Mouse (Mus musculus) embryonic facial prominence, embryonic 15.5 days (tissue): Measurements from ENCODE around the gene Slc2a3. TPM values are rescaled to one million over a fixed set of nuclear protein-coding genes. Genes with fewer than 3 reads are reported as not detected.

ENCODE experiments used
- ATAC-seq: fragments of 200-750 bp; cut with Nextera tagmentation; 2 replicates; pipeline ENCODE4 v1.8.0; 2017; ENCODE audit warnings: low read depth, moderate TSS enrichment; ENCODE audit not compliant: insufficient number of reproducible peaks, low FRiP score, low TSS enrichment
- H3K27ac ChIP-seq: fragments of 300-500 bp; sonication (generic); replicated peaks from 2 replicates; pipeline ENCODE4 v1.5.1; 2015; ENCODE audit warnings: mild to moderate bottlenecking, inconsistent platforms
- H3K27me3 ChIP-seq: fragments of 300-500 bp; sonication (generic); 2 replicates; pipeline ENCODE4 v1.6.1; 2015; ENCODE audit warnings: inconsistent platforms
- H3K36me3 ChIP-seq: fragments of 300-500 bp; sonication (generic); 2 replicates; pipeline ENCODE4 v1.6.1; 2015; ENCODE audit warnings: mild to moderate bottlenecking, inconsistent platforms
- H3K4me1 ChIP-seq: fragments of 300-500 bp; sonication (generic); 2 replicates; pipeline ENCODE4 v1.6.1; 2015; ENCODE audit warnings: inconsistent platforms
- H3K4me2 ChIP-seq: fragments of 300-500 bp; sonication (generic); replicated peaks from 2 replicates; pipeline ENCODE4 v1.6.1; 2015; ENCODE audit warnings: mild to moderate bottlenecking, inconsistent platforms
- H3K4me3 ChIP-seq: fragments of 300-500 bp; sonication (generic); replicated peaks from 2 replicates; pipeline ENCODE4 v1.5.1; 2015; ENCODE audit warnings: mild to moderate bottlenecking, inconsistent platforms
- H3K9ac ChIP-seq: fragments of 300-500 bp; sonication (generic); 2 replicates; pipeline ENCODE4 v1.6.1; 2015; ENCODE audit warnings: inconsistent platforms
- H3K9me3 ChIP-seq: fragments of 300-500 bp; sonication (generic); replicated peaks from 2 replicates; pipeline ENCODE4 v1.6.1; 2016; ENCODE audit warnings: inconsistent platforms
- WGBS: fragments of 180-500 bp; shearing (Covaris S2); methylation state at CpG from one replicate; pipeline ENCODE4 v1.1.7; 2015; 5-methylcytosine and 5-hydroxymethylcytosine counted together
- polyA plus RNA-seq: library from polyadenylated mRNA; unstranded; fragments of >200 nt; fragmentation: Nextera tagmentation; extraction: Ambion mirVana; gene quantifications from 2 replicates; pipeline ENCODE4 v1.2.1, GENCODE M21; 2015

Gene Slc2a3
- polyA plus RNA-seq, 1 experiment from 2014 or later: 40.2 TPM

- no peak overlapping the region for H3K4me3 ChIP-seq
- H3K27ac ChIP-seq: no peak overlapping the region
- WGBS: 31% methylated on average over 5 of the region's 5 CpGs
- H3K36me3 ChIP-seq: no peaks in the 10 kb centered on the region
- H3K4me1 ChIP-seq: peaks cover 15% of the 10 kb centered on the region
- no peak overlapping the region for H3K9ac ChIP-seq
- H3K4me2 ChIP-seq: no peak overlapping the region
- peaks cover 12% of the 10 kb centered on the region; the same call in 1 of the 2 replicates for H3K27me3 ChIP-seq
- ATAC-seq: no peak
- no peaks in the 10 kb centered on the region for H3K9me3 ChIP-seq
Observed at GRCm38 (mm10) chr6:122804418-122804817, 3.0 kb upstream of the Slc2a3 start.

GRCm38 (mm10) chr6:122801801-122802514 is 518 bp upstream of the Slc2a3 start:
- Histone ChIP-seq H3K4me3 (peak overlapping the region; percentile 58), H3K9me3 (no peaks in the 10 kb centered on the region), H3K27ac (0 out of 2 replicates have a peak overlapping the region, but pooled peaks have one; percentile 28), H3K36me3 (no peaks in the 10 kb centered on the region), H3K4me2 (peak overlapping the region; percentile 98), H3K27me3 (peaks cover 12% of the 10 kb centered on the region; the same call in 1 of the 2 replicates), H3K4me1 (peaks cover 15% of the 10 kb centered on the region), H3K9ac (peak overlapping the region; percentile 53)
- peak; percentile 52 for ATAC-seq
- WGBS: 2% methylated on average over 34 of the region's 34 CpGs

- no peaks in the 10 kb centered on the region for H3K9me3 ChIP-seq
- ATAC-seq: no peak
- H3K4me3 ChIP-seq: peak overlapping the region; percentile 58
- peak overlapping the region; percentile 98 for H3K4me2 ChIP-seq
- WGBS: 32% methylated on average over 10 of the region's 10 CpGs
- peak overlapping the region; percentile 28; the same call in 1 of the 2 replicates for H3K27ac ChIP-seq
- peaks cover 12% of the 10 kb centered on the region; the same call in 1 of the 2 replicates for H3K27me3 ChIP-seq
- peak overlapping the region; percentile 53; the same call in 1 of the 2 replicates for H3K9ac ChIP-seq
- peaks cover 15% of the 10 kb centered on the region for H3K4me1 ChIP-seq
- H3K36me3 ChIP-seq: no peaks in the 10 kb centered on the region
Observed at GRCm38 (mm10) chr6:122800640-122801300, 670 bp downstream of the Slc2a3 start.

GRCm38 (mm10) chr6:122795254-122795935 is 6.0 kb downstream of the Slc2a3 start:
- Histone ChIP-seq H3K4me1 (peaks cover 7% of the 10 kb centered on the region; the same call in 1 of the 2 replicates), H3K9me3 (no peaks in the 10 kb centered on the region), H3K4me2 (no peak overlapping the region), H3K27me3 (no peaks in the 10 kb centered on the region), H3K4me3 (no peak overlapping the region), H3K27ac (peak overlapping the region; percentile 68), H3K9ac (no peak overlapping the region), H3K36me3 (no peaks in the 10 kb centered on the region)
- WGBS: 41% methylated on average over 8 of the region's 8 CpGs
- no peak; the same call in 1 of the 2 replicates for ATAC-seq

GRCm38 (mm10) chr6:122786275-122786674 is 15.2 kb downstream of the Slc2a3 start:
- WGBS: 16% methylated on average over 5 of the region's 5 CpGs
- no peak overlapping the region for H3K4me3 ChIP-seq

GRCm38 (mm10) chr6:122784866-122785265 is 16.6 kb downstream of the Slc2a3 start:
- Histone ChIP-seq H3K4me2 (no peak overlapping the region), H3K9me3 (no peaks in the 10 kb centered on the region), H3K9ac (no peak overlapping the region), H3K4me1 (no peaks in the 10 kb centered on the region), H3K27me3 (no peaks in the 10 kb centered on the region), H3K36me3 (no peaks in the 10 kb centered on the region), H3K27ac (no peak overlapping the region), H3K4me3 (no peak overlapping the region)
- ATAC-seq: no peak
- WGBS: 92% methylated on average over 3 of the region's 3 CpGs

More at GRCm38 (mm10) chr6:122786275-122786674, 15.2 kb downstream of the Slc2a3 start:
- H3K27me3 ChIP-seq: no peaks in the 10 kb centered on the region
- no peak for ATAC-seq
- no peak overlapping the region for H3K4me2 ChIP-seq
- no peaks in the 10 kb centered on the region for H3K9me3 ChIP-seq
- no peak overlapping the region for H3K9ac ChIP-seq
- no peaks in the 10 kb centered on the region for H3K36me3 ChIP-seq
- no peaks in the 10 kb centered on the region for H3K4me1 ChIP-seq
- H3K27ac ChIP-seq: no peak overlapping the region

GRCm38 (mm10) chr6:122782164-122782563 is 19.3 kb downstream of the Slc2a3 start:
- ATAC-seq: no peak
- no peak overlapping the region for H3K9ac ChIP-seq
- no peaks in the 10 kb centered on the region for H3K4me1 ChIP-seq
- H3K27me3 ChIP-seq: no peaks in the 10 kb centered on the region
- H3K27ac ChIP-seq: no peak overlapping the region
- H3K4me3 ChIP-seq: no peak overlapping the region
- 65% methylated on average over 3 of the region's 3 CpGs for WGBS
- no peaks in the 10 kb centered on the region for H3K9me3 ChIP-seq
- no peaks in the 10 kb centered on the region for H3K36me3 ChIP-seq
- no peak overlapping the region for H3K4me2 ChIP-seq

- Histone ChIP-seq H3K9me3 (no peaks in the 10 kb centered on the region), H3K4me2 (no peak overlapping the region), H3K27me3 (no peaks in the 10 kb centered on the region), H3K4me3 (no peak overlapping the region), H3K4me1 (no peaks in the 10 kb centered on the region), H3K9ac (no peak overlapping the region), H3K27ac (no peak overlapping the region), H3K36me3 (no peaks in the 10 kb centered on the region)
- no peak for ATAC-seq
- 71% methylated on average over 4 of the region's 4 CpGs for WGBS
Observed at GRCm38 (mm10) chr6:122781167-122781566, 20.3 kb downstream of the Slc2a3 start.

- Histone ChIP-seq H3K36me3 (no peaks in the 10 kb centered on the region), H3K9me3 (no peaks in the 10 kb centered on the region), H3K4me3 (no peak overlapping the region), H3K4me1 (no peaks in the 10 kb centered on the region), H3K9ac (no peak overlapping the region), H3K27ac (no peak overlapping the region), H3K4me2 (no peak overlapping the region), H3K27me3 (no peaks in the 10 kb centered on the region)
- 50% methylated on average over 1 of the region's 1 CpGs for WGBS
- ATAC-seq: no peak
Observed at GRCm38 (mm10) chr6:122779916-122780315, 21.5 kb downstream of the Slc2a3 start.

GRCm38 (mm10) chr6:122776040-122776439 is 25.4 kb downstream of the Slc2a3 start:
- WGBS: 78% methylated on average over 7 of the region's 7 CpGs

GRCm38 (mm10) chr6:122774345-122774744 is 27.1 kb downstream of the Slc2a3 start:
- Histone ChIP-seq H3K27me3 (no peaks in the 10 kb centered on the region), H3K4me3 (no peak overlapping the region), H3K4me2 (no peak overlapping the region), H3K9ac (no peak overlapping the region), H3K27ac (no peak overlapping the region), H3K4me1 (no peaks in the 10 kb centered on the region), H3K9me3 (no peaks in the 10 kb centered on the region), H3K36me3 (no peaks in the 10 kb centered on the region)
- WGBS: 94% methylated on average over 1 of the region's 1 CpGs
- no peak for ATAC-seq

More at GRCm38 (mm10) chr6:122776040-122776439, 25.4 kb downstream of the Slc2a3 start:
- Histone ChIP-seq H3K9ac (no peak overlapping the region), H3K27me3 (no peaks in the 10 kb centered on the region), H3K27ac (no peak overlapping the region), H3K4me2 (no peak overlapping the region), H3K9me3 (no peaks in the 10 kb centered on the region), H3K36me3 (no peaks in the 10 kb centered on the region), H3K4me3 (no peak overlapping the region), H3K4me1 (no peaks in the 10 kb centered on the region)
- no peak for ATAC-seq
